Mouse (Mus musculus) left cerebral cortex, postnatal 10 days (tissue): ENCODE data around the gene Slc7a15. TPM values are rescaled to one million over a fixed set of nuclear protein-coding genes. Genes with fewer than 3 reads are reported as not detected.
"Not testable (repeated sequence)": the region's sequence is repeated elsewhere in the genome, so short reads cannot be mapped to it uniquely, and the experiment has no call there.

ENCODE experiments used
- DNase-seq, 2 experiments: peaks; one replicate each; pipeline ENCODE4 v3.0.0; 2021 to 2022; ENCODE audit warnings: low spot score in 2 of 2, mixed read lengths in 1 of 2; ENCODE audit errors: extremely low spot score in 1 of 2
- intact Hi-C: fragments of 180-260 bp; cut with DNase I; formaldehyde crosslinking; loops from one replicate; pipeline ENCODE4 v1.15.1; 2025
- total RNA-seq, 2 experiments: library from RNA; stranded (reverse); gene quantifications; 2 replicates each; pipeline ENCODE4 v1.2.3; 2021

Slc7a15 gene
- total RNA-seq, 2 experiments from 2014 or later = not detected

- intact Hi-C loops, DNase-seq: not testable (repeated sequence)
Measured at GRCm38 (mm10) chr12:8571903-8572341, 26.9 kb downstream of the Slc7a15 start.

- intact Hi-C loops, DNase-seq: not testable (repeated sequence)
Measured at GRCm38 (mm10) chr12:8571287-8571902, 27.5 kb downstream of the Slc7a15 start.

- intact Hi-C loops, DNase-seq: not testable (repeated sequence)
Measured at GRCm38 (mm10) chr12:8562213-8562612, 36.7 kb downstream of the Slc7a15 start.

GRCm38 (mm10) chr12:8559876-8560275 is 39.0 kb downstream of the Slc7a15 start:
- intact Hi-C loops, DNase-seq: not testable (repeated sequence)

GRCm38 (mm10) chr12:8556189-8556588 is 42.7 kb downstream of the Slc7a15 start:
- DNase-seq = no peak
- intact Hi-C loops = no loop called here

- no peak for DNase-seq
Measured at GRCm38 (mm10) chr12:8555419-8555818, 43.4 kb downstream of the Slc7a15 start.

GRCm38 (mm10) chr12:8547357-8547756 is 51.5 kb downstream of the Slc7a15 start:
- peak; percentile 65 to 68 for DNase-seq
- intact Hi-C loops = no loop called here

More at GRCm38 (mm10) chr12:8555419-8555818, 43.4 kb downstream of the Slc7a15 start:
- intact Hi-C loops = no loop called here

- no peak for DNase-seq
- intact Hi-C loops = no loop called here
Measured at GRCm38 (mm10) chr12:8546801-8547200, 52.1 kb downstream of the Slc7a15 start.

GRCm38 (mm10) chr12:8545066-8545610 is 53.7 kb downstream of the Slc7a15 start:
- intact Hi-C loops = no loop called here
- no peak for DNase-seq

GRCm38 (mm10) chr12:8542371-8542770 is 56.5 kb downstream of the Slc7a15 start:
- no peak for DNase-seq
- intact Hi-C loops = no loop called here

- DNase-seq = no peak
- intact Hi-C loops = no loop called here
Measured at GRCm38 (mm10) chr12:8539471-8539870, 59.4 kb downstream of the Slc7a15 start.

- intact Hi-C loops = no loop called here
- DNase-seq = no peak
Measured at GRCm38 (mm10) chr12:8537291-8537690, 61.6 kb downstream of the Slc7a15 start.

- no peak for DNase-seq
Measured at GRCm38 (mm10) chr12:8536221-8536965, 62.5 kb downstream of the Slc7a15 start.

GRCm38 (mm10) chr12:8535596-8535995 is 63.3 kb downstream of the Slc7a15 start:
- intact Hi-C loops = no loop called here
- DNase-seq = no peak

More at GRCm38 (mm10) chr12:8536221-8536965, 62.5 kb downstream of the Slc7a15 start:
- intact Hi-C loops = no loop called here

GRCm38 (mm10) chr12:8534915-8535314 is 64.0 kb downstream of the Slc7a15 start:
- no peak for DNase-seq
- intact Hi-C loops = no loop called here

- intact Hi-C loops = no loop called here
- DNase-seq = no peak
Measured at GRCm38 (mm10) chr12:8527770-8528169, 71.1 kb downstream of the Slc7a15 start.

GRCm38 (mm10) chr12:8527175-8527574 is 71.7 kb downstream of the Slc7a15 start:
- intact Hi-C loops = no loop called here

GRCm38 (mm10) chr12:8524062-8524461 is 74.8 kb downstream of the Slc7a15 start:
- DNase-seq = no peak
- intact Hi-C loops = no loop called here

More at GRCm38 (mm10) chr12:8527175-8527574, 71.7 kb downstream of the Slc7a15 start:
- DNase-seq = no peak

- intact Hi-C loops = no loop called here
- DNase-seq = no peak
Measured at GRCm38 (mm10) chr12:8522711-8523110, 76.2 kb downstream of the Slc7a15 start.
